Mouse (Mus musculus) embryonic facial prominence, embryonic 11.5 days (tissue): ENCODE measurements around the gene Mcmbp. TPM values are rescaled to one million over a fixed set of nuclear protein-coding genes. Genes with fewer than 3 reads are reported as not detected.

Experiments used
- ATAC-seq: fragments of 200-750 bp; cut with Nextera tagmentation; replicated peaks from 2 replicates; pipeline ENCODE4 v1.8.0; 2017; ENCODE audit warnings: low read depth; ENCODE audit not compliant: insufficient number of reproducible peaks, low FRiP score, low TSS enrichment
- DNase-seq: peaks from one replicate; pipeline ENCODE4 v3.0.0-alpha.2; 2015; ENCODE audit warnings: low spot score
- H3K27ac ChIP-seq: fragments of 300-500 bp; sonication (generic); replicated peaks from 2 replicates; pipeline ENCODE4 v1.5.1; 2014; ENCODE audit warnings: mild to moderate bottlenecking, low read depth, low read length, control low read depth
- H3K27me3 ChIP-seq: fragments of 300-500 bp; sonication (generic); 2 replicates; pipeline ENCODE4 v1.6.1; 2014; ENCODE audit warnings: mild to moderate bottlenecking, low read length, moderate library complexity, mixed read lengths; ENCODE audit not compliant: control insufficient read depth, insufficient read depth
- H3K36me3 ChIP-seq: fragments of 300-500 bp; sonication (generic); replicated peaks from 2 replicates; pipeline ENCODE4 v1.6.1; 2014; ENCODE audit warnings: low read depth, mild to moderate bottlenecking, low read length, moderate library complexity, mixed read lengths; ENCODE audit not compliant: control insufficient read depth, insufficient read depth
- H3K4me1 ChIP-seq: fragments of 300-500 bp; sonication (generic); 2 replicates; pipeline ENCODE4 v1.6.1; 2014; ENCODE audit warnings: low read length, mixed read lengths; ENCODE audit not compliant: control insufficient read depth, insufficient read depth
- H3K4me2 ChIP-seq: fragments of 300-500 bp; sonication (generic); 2 replicates; pipeline ENCODE4 v1.6.1; 2014; ENCODE audit warnings: low read depth, mild to moderate bottlenecking, control low read depth, low read length, moderate library complexity
- H3K4me3 ChIP-seq: fragments of 300-500 bp; sonication (generic); 2 replicates; pipeline ENCODE4 v1.5.1; 2014; ENCODE audit warnings: low read depth, low read length, control low read depth
- H3K9ac ChIP-seq: fragments of 300-500 bp; sonication (generic); replicated peaks from 2 replicates; pipeline ENCODE4 v1.6.1; 2014; ENCODE audit warnings: mild to moderate bottlenecking, control low read depth, low read length
- H3K9me3 ChIP-seq: fragments of 300-500 bp; sonication (generic); replicated peaks from 2 replicates; pipeline ENCODE4 v1.6.1; 2016; ENCODE audit warnings: mild to moderate bottlenecking, low read length, inconsistent platforms, mixed read lengths; ENCODE audit not compliant: control insufficient read depth
- WGBS: fragments of 180-500 bp; shearing (Covaris S2); extraction: QIAGEN DNeasy Blood & Tissue Kit; methylation state at CpG from one replicate; pipeline ENCODE4 v1.1.7; 2014; 5-methylcytosine and 5-hydroxymethylcytosine counted together
- polyA plus RNA-seq: library from polyadenylated mRNA; unstranded; fragments of >200 nt; fragmentation: Nextera tagmentation; extraction: Ambion mirVana; gene quantifications from 2 replicates; pipeline ENCODE4 v1.2.1, GENCODE M21; 2014

Mcmbp gene
- polyA plus RNA-seq, 1 experiment from 2014 or later: 85.3 TPM

DNA sequence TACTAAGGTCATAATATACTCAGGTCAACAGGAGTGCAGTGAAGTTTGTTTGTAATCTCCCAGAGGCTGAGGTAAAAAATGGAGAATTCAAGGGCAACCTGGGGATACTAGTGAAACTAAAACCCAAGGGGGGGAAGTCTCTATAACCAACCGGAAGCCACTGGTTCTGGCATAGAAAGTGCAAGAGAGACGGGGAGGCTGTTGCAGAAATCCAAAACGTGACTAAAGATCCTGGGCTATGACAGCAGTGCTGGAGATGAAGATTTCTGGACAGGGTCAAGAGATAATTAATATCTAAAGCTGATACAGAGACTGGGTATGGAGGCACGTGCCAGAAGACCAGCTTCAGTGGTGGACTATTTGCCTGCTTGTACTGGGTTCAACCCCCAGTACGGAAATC, 2.3 kb downstream of the Mcmbp start:
- no peaks in the 10 kb centered on the region for H3K36me3 ChIP-seq
- no peaks in the 10 kb centered on the region for H3K4me1 ChIP-seq
- no peaks in the 10 kb centered on the region for H3K27me3 ChIP-seq
- H3K9me3 ChIP-seq: no peaks in the 10 kb centered on the region
- H3K4me3 ChIP-seq: no peak overlapping the region
- no peak overlapping the region for H3K27ac ChIP-seq
- 82% methylated on average over 5 of the region's 5 CpGs for WGBS
- ATAC-seq: no peak
- H3K4me2 ChIP-seq: no peak overlapping the region; the same call in 1 of the 2 replicates
- DNase-seq: no peak
- no peak overlapping the region for H3K9ac ChIP-seq

DNA sequence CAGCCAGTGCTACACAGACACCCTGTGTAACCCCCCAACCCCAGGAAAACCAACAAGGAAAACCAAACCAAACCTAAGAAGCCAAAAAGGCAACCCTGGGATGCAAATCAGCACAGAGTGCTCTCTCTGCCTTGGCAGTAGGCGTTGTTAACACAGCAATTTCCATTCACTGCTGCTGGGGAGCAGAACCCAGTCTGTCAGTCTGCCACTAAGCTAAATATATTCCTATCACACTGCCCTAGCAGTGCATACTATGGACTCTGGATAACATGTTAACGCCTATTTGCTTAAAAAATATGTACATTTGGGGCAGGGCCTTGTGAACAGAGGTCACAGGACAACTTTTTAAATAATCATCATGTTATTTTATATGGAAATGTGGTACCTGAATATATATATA, 8.7 kb downstream of the Mcmbp start:
- Histone ChIP-seq H3K4me1 (no peaks in the 10 kb centered on the region), H3K9ac (no peak overlapping the region), H3K4me3 (no peak overlapping the region), H3K4me2 (no peak overlapping the region), H3K27me3 (no peaks in the 10 kb centered on the region), H3K9me3 (no peaks in the 10 kb centered on the region), H3K36me3 (no peaks in the 10 kb centered on the region), H3K27ac (no peak overlapping the region)
- WGBS: 90% methylated on average over 2 of the region's 2 CpGs
- no peak for ATAC-seq
- no peak for DNase-seq

DNA sequence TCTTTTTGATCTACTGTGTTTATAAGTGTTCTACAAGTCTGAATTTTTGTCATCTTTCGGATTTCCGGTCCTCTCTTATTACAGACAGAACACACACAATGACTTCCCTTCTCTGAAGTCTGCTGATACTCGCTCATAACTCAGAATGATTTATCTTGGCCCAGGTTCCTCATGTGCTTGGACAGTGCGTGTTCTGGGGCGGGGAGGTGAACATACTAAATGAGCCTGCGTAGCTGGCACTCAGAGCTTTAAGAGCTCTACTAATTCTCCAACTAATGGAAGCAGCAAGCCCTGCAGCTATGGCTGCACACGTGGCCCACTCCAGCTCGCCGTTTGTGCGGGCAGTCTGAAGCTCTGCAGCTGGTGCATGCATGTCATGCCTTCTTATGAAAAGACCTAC, 11.6 kb downstream of the Mcmbp start:
- Histone ChIP-seq H3K36me3 (no peaks in the 10 kb centered on the region), H3K9ac (no peak overlapping the region), H3K4me2 (no peak overlapping the region), H3K27ac (no peak overlapping the region), H3K27me3 (no peaks in the 10 kb centered on the region), H3K9me3 (no peaks in the 10 kb centered on the region), H3K4me3 (no peak overlapping the region), H3K4me1 (no peaks in the 10 kb centered on the region)
- DNase-seq (no peak), ATAC-seq (no peak)
- 90% methylated on average over 10 of the region's 10 CpGs for WGBS

GRCm38 (mm10) chr7:128727701-128728100, 12.6 kb downstream of the Mcmbp start:
- 43% methylated on average over 5 of the region's 5 CpGs for WGBS
- Histone ChIP-seq H3K4me3 (no peak overlapping the region), H3K9ac (no peak overlapping the region), H3K27me3 (no peaks in the 10 kb centered on the region), H3K27ac (no peak overlapping the region), H3K4me2 (no peak overlapping the region), H3K36me3 (no peaks in the 10 kb centered on the region), H3K9me3 (no peaks in the 10 kb centered on the region), H3K4me1 (no peaks in the 10 kb centered on the region)
- ATAC-seq: no peak
- no peak for DNase-seq

- H3K9me3 ChIP-seq: no peaks in the 10 kb centered on the region
- no peak overlapping the region for H3K27ac ChIP-seq
- no peaks in the 10 kb centered on the region for H3K4me1 ChIP-seq
- no peak overlapping the region for H3K4me3 ChIP-seq
- no peaks in the 10 kb centered on the region for H3K36me3 ChIP-seq
- H3K9ac ChIP-seq: no peak overlapping the region
- no peak for DNase-seq
- no peak for ATAC-seq
- H3K4me2 ChIP-seq: no peak overlapping the region
- no peaks in the 10 kb centered on the region for H3K27me3 ChIP-seq
- WGBS: 58% methylated on average over 10 of the region's 10 CpGs
Measured at GRCm38 (mm10) chr7:128726999-128727398, 13.3 kb downstream of the Mcmbp start.

- H3K4me3 ChIP-seq: no peak overlapping the region
- H3K36me3 ChIP-seq: no peaks in the 10 kb centered on the region
- no peak overlapping the region for H3K9ac ChIP-seq
- no peak overlapping the region for H3K4me2 ChIP-seq
- H3K9me3 ChIP-seq: no peaks in the 10 kb centered on the region
- no peak overlapping the region for H3K27ac ChIP-seq
- ATAC-seq (0 out of 2 replicates have a peak, but pooled peaks have one; percentile 56), DNase-seq (no peak)
- no peaks in the 10 kb centered on the region for H3K4me1 ChIP-seq
- WGBS: 89% methylated on average over 9 of the region's 9 CpGs
- no peaks in the 10 kb centered on the region for H3K27me3 ChIP-seq
Measured at GRCm38 (mm10) chr7:128725189-128725588, 15.1 kb downstream of the Mcmbp start.

- WGBS: 40% methylated on average over 4 of the region's 4 CpGs
- no peak overlapping the region for H3K27ac ChIP-seq
Measured at GRCm38 (mm10) chr7:128724761-128725160, 15.5 kb downstream of the Mcmbp start.

DNA sequence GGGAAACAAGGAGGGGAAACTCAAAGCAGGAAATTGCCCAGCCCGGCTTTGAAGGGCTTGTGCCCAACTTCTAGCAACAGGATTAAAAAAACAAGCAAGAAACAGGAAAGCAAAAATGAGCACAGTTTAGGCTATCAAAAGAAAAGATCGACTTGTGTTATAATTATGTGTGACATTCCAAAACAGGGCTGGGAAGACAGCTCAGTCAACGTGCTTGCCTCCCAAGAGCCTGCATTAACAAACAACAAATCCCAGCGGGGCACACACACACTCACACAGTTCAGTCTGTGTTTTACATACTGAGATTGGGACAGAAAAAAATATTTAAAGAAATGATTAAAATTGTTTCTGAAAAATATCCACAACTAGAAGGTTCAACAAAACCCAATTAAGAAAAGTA, 22.3 kb downstream of the Mcmbp start:
- WGBS: 78% methylated on average over 4 of the region's 4 CpGs
- no peaks in the 10 kb centered on the region for H3K27me3 ChIP-seq
- no peak overlapping the region for H3K4me3 ChIP-seq
- no peak overlapping the region for H3K4me2 ChIP-seq
- DNase-seq (no peak), ATAC-seq (no peak)
- no peak overlapping the region for H3K9ac ChIP-seq
- H3K9me3 ChIP-seq: no peaks in the 10 kb centered on the region
- no peak overlapping the region for H3K27ac ChIP-seq
- no peaks in the 10 kb centered on the region for H3K4me1 ChIP-seq
- peaks cover 5% of the 10 kb centered on the region; the same call in 1 of the 2 replicates for H3K36me3 ChIP-seq

More at GRCm38 (mm10) chr7:128724761-128725160, 15.5 kb downstream of the Mcmbp start:
- no peaks in the 10 kb centered on the region for H3K36me3 ChIP-seq
- H3K4me2 ChIP-seq: no peak overlapping the region
- H3K27me3 ChIP-seq: no peaks in the 10 kb centered on the region
- DNase-seq: peak; percentile 80
- ATAC-seq: peak; percentile 67; the same call in 1 of the 2 replicates
- no peak overlapping the region for H3K9ac ChIP-seq
- no peaks in the 10 kb centered on the region for H3K9me3 ChIP-seq
- no peak overlapping the region for H3K4me3 ChIP-seq
- no peaks in the 10 kb centered on the region for H3K4me1 ChIP-seq
